Mouse (Mus musculus) hindbrain, embryonic 10.5 days (tissue): ENCODE data around the gene Cnot4. TPM values are rescaled to one million over a fixed set of nuclear protein-coding genes. Genes with fewer than 3 reads are reported as not detected.

Experiments used
- DNase-seq: peaks from one replicate; pipeline ENCODE4 v3.0.0-alpha.2; 2017; ENCODE audit warnings: low spot score
- H3K27ac ChIP-seq: fragments of 300-500 bp; sonication (generic); 2 replicates; pipeline ENCODE4 v1.5.1; 2016; ENCODE audit warnings: mild to moderate bottlenecking, moderate library complexity
- H3K27me3 ChIP-seq: fragments of 300-500 bp; sonication (generic); 2 replicates; pipeline ENCODE4 v1.6.1; 2016; ENCODE audit warnings: mild to moderate bottlenecking; ENCODE audit not compliant: poor library complexity, insufficient read depth, severe bottlenecking
- H3K36me3 ChIP-seq: fragments of 300-500 bp; sonication (generic); 2 replicates; pipeline ENCODE4 v1.6.1; 2016; ENCODE audit warnings: mild to moderate bottlenecking, moderate library complexity
- H3K4me1 ChIP-seq: fragments of 300-500 bp; sonication (generic); replicated peaks from 2 replicates; pipeline ENCODE4 v1.6.1; 2016; ENCODE audit warnings: mild to moderate bottlenecking
- H3K4me3 ChIP-seq: fragments of 300-500 bp; sonication (generic); 2 replicates; pipeline ENCODE4 v1.5.1; 2016; ENCODE audit warnings: mild to moderate bottlenecking, moderate library complexity
- H3K9me3 ChIP-seq: fragments of 300-500 bp; sonication (generic); 2 replicates; pipeline ENCODE4 v1.6.1; 2016; ENCODE audit warnings: mild to moderate bottlenecking, moderate library complexity
- WGBS: fragments of 180-500 bp; shearing (Covaris S2); methylation state at CpG from one replicate; pipeline ENCODE4 v1.1.7; 2016; 5-methylcytosine and 5-hydroxymethylcytosine counted together
- polyA plus RNA-seq: library from polyadenylated mRNA; unstranded; fragments of >200 nt; fragmentation: Nextera tagmentation; extraction: Ambion mirVana; gene quantifications from 2 replicates; pipeline ENCODE4 v1.2.1, GENCODE M21; 2016

Cnot4 gene
- polyA plus RNA-seq, 1 experiment from 2014 or later: 25.6 TPM

GRCm38 (mm10) chr6:35028023-35028422 lies 105.5 kb downstream of the Cnot4 start:
- Histone ChIP-seq H3K27me3 (no peaks in the 10 kb centered on the region), H3K4me3 (no peak overlapping the region), H3K27ac (no peak overlapping the region), H3K36me3 (peaks cover 2% of the 10 kb centered on the region), H3K4me1 (peaks cover 7% of the 10 kb centered on the region; the same call in 1 of the 2 replicates), H3K9me3 (no peaks in the 10 kb centered on the region)
- 93% methylated on average over 2 of the region's 2 CpGs for WGBS
- DNase-seq: no peak

DNA sequence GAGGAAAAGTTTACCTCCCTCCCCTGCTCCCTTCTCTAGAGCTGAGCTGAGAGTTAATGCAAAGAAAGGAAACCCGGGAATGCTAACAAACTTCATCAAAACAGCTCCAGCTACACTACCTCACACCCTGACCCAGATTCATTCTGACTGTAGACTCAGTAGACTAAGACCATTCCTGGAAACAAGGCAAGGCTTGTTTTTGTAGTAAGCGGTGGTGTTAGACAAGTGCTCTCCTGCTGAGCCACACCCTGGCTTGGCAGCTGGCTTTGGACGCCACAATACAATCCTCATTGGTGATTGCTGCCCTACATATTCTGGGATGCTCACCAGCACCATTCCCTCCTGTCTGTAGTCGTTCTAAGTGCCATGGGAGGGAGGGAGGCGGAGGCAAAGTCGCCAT lies 106.3 kb downstream of the Cnot4 start:
- WGBS: 68% methylated on average over 6 of the region's 6 CpGs
- H3K9me3 ChIP-seq: no peaks in the 10 kb centered on the region
- no peak overlapping the region for H3K27ac ChIP-seq
- no peak overlapping the region for H3K4me3 ChIP-seq
- peaks cover 7% of the 10 kb centered on the region; the same call in 1 of the 2 replicates for H3K4me1 ChIP-seq
- H3K36me3 ChIP-seq: peaks cover 8% of the 10 kb centered on the region
- DNase-seq: no peak
- no peaks in the 10 kb centered on the region for H3K27me3 ChIP-seq

DNA sequence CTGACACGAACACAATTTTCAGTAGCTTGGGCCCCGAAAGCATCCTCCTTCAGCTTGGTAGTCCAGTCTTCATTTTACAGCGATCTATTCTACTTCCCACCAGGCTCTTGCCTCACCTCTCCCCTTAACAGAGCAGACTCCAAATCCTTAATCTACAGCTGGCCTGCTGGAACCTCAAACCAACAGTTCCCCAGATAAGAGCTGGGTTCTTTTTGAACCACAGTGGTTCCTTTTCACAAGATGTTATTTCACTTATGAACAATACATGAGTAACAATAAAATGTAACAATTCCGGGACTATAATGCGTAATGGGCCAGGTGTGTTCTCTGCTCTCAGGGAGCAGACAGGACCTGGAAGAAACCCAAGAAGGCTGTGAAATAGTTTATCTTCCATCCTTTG lies 116.9 kb downstream of the Cnot4 start:
- no peak overlapping the region for H3K4me3 ChIP-seq
- no peaks in the 10 kb centered on the region for H3K27me3 ChIP-seq
- no peak for DNase-seq
- no peaks in the 10 kb centered on the region for H3K4me1 ChIP-seq
- H3K36me3 ChIP-seq: peaks cover 18% of the 10 kb centered on the region
- no peak overlapping the region for H3K27ac ChIP-seq
- 94% methylated on average over 5 of the region's 5 CpGs for WGBS
- no peaks in the 10 kb centered on the region for H3K9me3 ChIP-seq

DNA sequence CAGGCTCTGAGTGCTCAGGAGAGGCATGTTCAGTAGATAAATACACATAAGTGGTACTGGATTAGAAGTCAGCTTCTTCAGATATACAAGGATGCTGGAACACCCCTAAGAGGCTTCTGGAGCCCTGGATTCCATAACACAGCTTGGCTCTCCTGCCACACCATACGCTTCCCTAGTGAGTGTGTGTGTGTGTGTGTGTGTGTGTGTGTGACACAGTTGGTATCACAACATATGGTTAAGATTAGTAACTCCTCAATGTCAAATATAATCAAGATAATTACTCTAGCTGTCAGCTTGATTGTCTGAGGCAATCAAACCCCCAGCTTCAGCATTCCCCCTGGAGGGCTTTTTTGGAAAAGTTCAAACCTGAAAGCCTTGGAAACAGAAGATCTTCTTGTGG lies 121.6 kb downstream of the Cnot4 start:
- H3K9me3 ChIP-seq: no peaks in the 10 kb centered on the region
- H3K4me1 ChIP-seq: no peaks in the 10 kb centered on the region
- no peak overlapping the region for H3K4me3 ChIP-seq
- DNase-seq: no peak
- 86% methylated on average over 1 of the region's 1 CpGs for WGBS
- peaks cover 5% of the 10 kb centered on the region for H3K36me3 ChIP-seq
- H3K27me3 ChIP-seq: no peaks in the 10 kb centered on the region
- no peak overlapping the region for H3K27ac ChIP-seq

- Histone ChIP-seq H3K4me3 (no peak overlapping the region), H3K9me3 (no peaks in the 10 kb centered on the region), H3K27ac (no peak overlapping the region), H3K36me3 (no peaks in the 10 kb centered on the region), H3K4me1 (no peaks in the 10 kb centered on the region), H3K27me3 (no peaks in the 10 kb centered on the region)
- 97% methylated on average over 5 of the region's 5 CpGs for WGBS
- DNase-seq: no peak
Measured at GRCm38 (mm10) chr6:35010705-35011104, 122.8 kb downstream of the Cnot4 start.

DNA sequence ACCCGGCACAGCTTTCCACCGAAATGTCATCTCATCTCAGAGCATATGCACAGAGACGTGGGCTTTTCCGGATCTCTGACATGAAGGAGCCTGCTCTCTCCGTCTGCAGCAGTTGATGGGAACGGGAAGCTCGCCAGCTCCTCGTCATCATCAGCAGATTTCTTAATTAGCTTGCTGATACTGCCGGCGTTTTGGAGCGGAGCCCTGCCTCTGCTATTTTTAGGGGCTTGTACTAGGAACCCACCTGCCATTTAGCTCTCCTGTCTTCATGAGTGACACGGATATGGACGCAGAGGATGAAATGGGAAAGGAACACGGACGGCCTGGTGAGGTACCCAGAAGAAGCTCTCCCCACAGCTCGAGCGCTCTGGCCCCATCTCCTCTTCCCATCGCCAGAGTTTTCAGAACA lies 131.3 kb downstream of the Cnot4 start:
- no peak for DNase-seq
- Histone ChIP-seq H3K27me3 (no peaks in the 10 kb centered on the region), H3K4me3 (no peak overlapping the region), H3K27ac (no peak overlapping the region), H3K4me1 (peaks cover 9% of the 10 kb centered on the region; the same call in 1 of the 2 replicates), H3K9me3 (no peaks in the 10 kb centered on the region), H3K36me3 (no peaks in the 10 kb centered on the region)
- WGBS: 91% methylated on average over 18 of the region's 18 CpGs

DNA sequence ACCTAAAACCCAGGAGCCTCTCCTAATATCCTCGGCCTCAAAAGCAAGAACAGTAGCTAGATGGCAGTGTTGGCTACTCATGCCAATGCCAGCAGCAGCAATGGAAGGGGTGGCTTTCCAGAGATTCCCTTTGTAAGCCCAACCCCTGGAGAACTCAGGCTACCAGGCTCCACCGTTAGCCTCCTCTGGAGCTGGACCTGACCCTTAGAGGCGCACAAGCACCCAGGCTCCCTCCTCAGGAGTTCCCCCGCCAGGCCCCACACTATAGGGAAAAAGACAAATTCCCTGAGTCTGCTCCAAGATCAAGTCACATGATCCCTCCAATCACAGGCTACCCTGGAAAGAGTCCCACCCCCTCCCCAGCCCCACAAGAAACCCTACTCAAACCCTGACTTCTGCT lies 134.4 kb downstream of the Cnot4 start:
- peak; percentile 33 for DNase-seq
- H3K4me3 ChIP-seq: peak overlapping the region; percentile 16; the same call in 1 of the 2 replicates
- H3K27me3 ChIP-seq: no peaks in the 10 kb centered on the region
- H3K4me1 ChIP-seq: peaks cover 18% of the 10 kb centered on the region
- 11% methylated on average over 4 of the region's 4 CpGs for WGBS
- peak overlapping the region; percentile 45; the same call in 1 of the 2 replicates for H3K27ac ChIP-seq
- no peaks in the 10 kb centered on the region for H3K9me3 ChIP-seq
- H3K36me3 ChIP-seq: no peaks in the 10 kb centered on the region

DNA sequence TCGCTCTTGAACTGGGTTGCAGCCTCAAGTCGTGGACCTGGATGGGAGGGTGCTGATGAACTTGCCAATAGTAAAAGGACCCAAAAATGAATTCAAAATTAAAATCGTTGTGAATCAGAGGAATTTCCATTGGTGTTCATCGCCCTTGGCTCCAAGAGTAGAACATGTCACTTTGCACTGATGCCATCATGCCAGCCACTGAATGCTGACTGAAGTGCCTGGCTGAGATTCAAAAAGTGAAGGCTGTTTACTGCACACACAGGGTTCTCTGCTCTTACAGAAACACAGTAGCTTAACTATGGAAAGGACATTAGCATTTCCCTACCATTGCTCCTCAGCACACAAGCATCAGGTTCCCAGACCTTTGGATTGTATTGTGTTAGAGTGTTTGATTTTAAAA lies 137.0 kb downstream of the Cnot4 start:
- H3K4me1 ChIP-seq: peaks cover 18% of the 10 kb centered on the region
- H3K9me3 ChIP-seq: no peaks in the 10 kb centered on the region
- no peak overlapping the region for H3K4me3 ChIP-seq
- no peak overlapping the region for H3K27ac ChIP-seq
- no peak for DNase-seq
- H3K27me3 ChIP-seq: peaks cover 6% of the 10 kb centered on the region; the same call in 1 of the 2 replicates
- H3K36me3 ChIP-seq: no peaks in the 10 kb centered on the region
- WGBS: 83% methylated on average over 4 of the region's 4 CpGs

GRCm38 (mm10) chr6:34995265-34995681 lies 138.3 kb downstream of the Cnot4 start:
- Histone ChIP-seq H3K4me1 (peaks cover 18% of the 10 kb centered on the region), H3K27me3 (peaks cover 6% of the 10 kb centered on the region; the same call in 1 of the 2 replicates), H3K9me3 (no peaks in the 10 kb centered on the region), H3K4me3 (peak overlapping the region; percentile 47), H3K36me3 (no peaks in the 10 kb centered on the region), H3K27ac (peak overlapping the region; percentile 82)
- WGBS: 7% methylated on average over 13 of the region's 13 CpGs
- peak; percentile 89 for DNase-seq

- no peaks in the 10 kb centered on the region for H3K36me3 ChIP-seq
- H3K27ac ChIP-seq: peak overlapping the region; percentile 82
- H3K9me3 ChIP-seq: no peaks in the 10 kb centered on the region
- H3K4me3 ChIP-seq: peak overlapping the region; percentile 47
- H3K27me3 ChIP-seq: peaks cover 6% of the 10 kb centered on the region; the same call in 1 of the 2 replicates
- peaks cover 18% of the 10 kb centered on the region for H3K4me1 ChIP-seq
- 82% methylated on average over 5 of the region's 5 CpGs for WGBS
- DNase-seq: no peak
Measured at GRCm38 (mm10) chr6:34994692-34995091, 138.8 kb downstream of the Cnot4 start.

DNA sequence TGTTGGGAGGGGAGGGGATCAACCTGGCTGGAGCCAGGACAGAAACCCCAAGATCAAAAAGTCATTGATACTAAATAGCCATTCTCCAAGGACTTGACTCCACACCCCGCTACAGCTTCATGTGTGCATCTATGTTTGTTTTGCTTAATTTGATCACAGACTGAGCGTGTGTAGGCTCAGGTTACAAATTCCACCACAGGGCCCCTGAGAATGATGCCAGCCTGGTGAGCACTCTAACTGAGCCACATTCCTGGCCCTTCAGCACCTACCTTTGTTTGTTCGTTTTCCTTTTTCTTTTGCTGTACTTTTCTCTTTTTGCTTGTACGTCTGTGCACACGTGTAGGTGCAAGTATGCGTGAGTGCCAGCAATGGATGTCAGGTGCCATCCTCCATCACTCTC lies 144.3 kb downstream of the Cnot4 start:
- no peaks in the 10 kb centered on the region for H3K36me3 ChIP-seq
- DNase-seq: peak; percentile 8
- WGBS: 65% methylated on average over 6 of the region's 6 CpGs
- no peak overlapping the region for H3K27ac ChIP-seq
- H3K27me3 ChIP-seq: peaks cover 16% of the 10 kb centered on the region
- H3K9me3 ChIP-seq: no peaks in the 10 kb centered on the region
- H3K4me1 ChIP-seq: peaks cover 25% of the 10 kb centered on the region
- no peak overlapping the region for H3K4me3 ChIP-seq

DNA sequence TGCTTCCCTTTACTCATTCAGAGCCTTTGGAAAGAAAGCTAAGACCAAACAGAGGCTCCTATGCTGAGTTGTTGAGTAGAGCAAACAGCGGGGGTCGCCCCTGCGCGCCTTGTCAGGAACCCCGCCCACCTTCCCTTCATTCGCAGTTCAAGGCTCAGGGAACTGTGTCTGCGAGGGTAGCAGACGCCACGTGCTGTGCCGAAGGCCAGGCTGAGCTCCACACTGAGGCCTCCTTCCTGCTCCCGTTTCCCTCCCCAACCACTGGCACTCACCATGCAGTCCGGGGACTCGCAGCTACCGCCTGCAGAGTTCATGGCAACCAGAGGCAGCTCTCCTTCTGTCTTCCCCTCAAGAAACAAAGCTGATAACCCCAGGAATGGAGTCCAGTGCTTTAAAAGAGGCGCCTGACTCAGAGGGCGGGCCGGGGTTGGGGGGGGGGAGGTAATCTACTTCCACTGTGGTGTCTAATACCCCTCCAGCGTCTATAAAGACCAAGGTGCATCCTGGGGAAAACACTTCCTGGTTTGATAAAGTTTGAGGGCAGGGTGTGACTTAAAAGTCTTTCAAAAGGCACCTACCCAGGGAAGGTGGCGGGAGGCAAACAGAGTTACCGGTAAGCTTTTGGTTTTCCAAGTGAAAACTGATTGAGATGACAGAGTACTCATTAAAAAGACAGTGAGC lies 145.3 kb downstream of the Cnot4 start, which contains the start of gene Slc23a4:
TSS of gene Slc23a4 (minus strand) at position 324 of the 681 bp plus-strand sequence.
- Histone ChIP-seq H3K36me3 (no peaks in the 10 kb centered on the region), H3K4me3 (peak within 1 kb of the TSS; percentile 14), H3K27me3 (peaks cover 16% of the 10 kb centered on the region), H3K9me3 (no peaks in the 10 kb centered on the region), H3K4me1 (peaks cover 25% of the 10 kb centered on the region), H3K27ac (peak within 1 kb of the TSS; percentile 46; the same call in 1 of the 2 replicates)
- DNase-seq: peak; percentile 49
- WGBS: 9% methylated on average over 20 of the region's 20 CpGs

GRCm38 (mm10) chr6:34987085-34987645 lies 146.4 kb downstream of the Cnot4 start:
- WGBS: 89% methylated on average over 12 of the region's 12 CpGs
- H3K27ac ChIP-seq: no peak overlapping the region
- no peaks in the 10 kb centered on the region for H3K9me3 ChIP-seq
- H3K4me1 ChIP-seq: peaks cover 25% of the 10 kb centered on the region
- H3K4me3 ChIP-seq: no peak overlapping the region
- DNase-seq: no peak
- peaks cover 13% of the 10 kb centered on the region for H3K27me3 ChIP-seq
- no peaks in the 10 kb centered on the region for H3K36me3 ChIP-seq
